Mouse (Mus musculus): ENCODE measurements around the gene Ssc4d.

Gene Ssc4d

DNA sequence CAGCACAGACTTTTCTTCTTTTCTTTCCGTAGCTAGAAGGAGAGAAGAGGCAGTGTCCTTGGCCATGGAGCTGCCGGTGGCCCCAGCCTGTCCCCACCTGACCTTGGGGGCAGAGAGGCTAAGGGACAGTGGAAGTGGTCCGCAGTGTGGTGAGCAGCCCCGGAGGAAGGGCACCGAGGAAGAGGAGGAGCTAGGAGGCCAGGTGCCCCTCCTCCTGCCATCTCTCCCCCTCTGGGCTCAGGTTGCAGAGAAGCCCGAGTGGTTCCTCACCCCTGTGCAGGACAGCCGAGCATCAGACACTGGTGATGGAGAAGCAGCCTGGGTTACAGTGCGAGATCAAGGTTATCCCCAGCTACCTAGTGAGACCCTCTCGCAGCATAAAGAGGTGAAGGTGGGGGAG lies at the start of gene Ssc4d:
Ssc4d (minus strand) TSS at position 167 of the 400 bp plus-strand sequence.
- in situ Hi-C loops (cut with MboI, MseI) = loop anchor here (5.0 kb wide), 1 partner anchor 73 kb away; no protein-coding TSS in a partner anchor

DNA sequence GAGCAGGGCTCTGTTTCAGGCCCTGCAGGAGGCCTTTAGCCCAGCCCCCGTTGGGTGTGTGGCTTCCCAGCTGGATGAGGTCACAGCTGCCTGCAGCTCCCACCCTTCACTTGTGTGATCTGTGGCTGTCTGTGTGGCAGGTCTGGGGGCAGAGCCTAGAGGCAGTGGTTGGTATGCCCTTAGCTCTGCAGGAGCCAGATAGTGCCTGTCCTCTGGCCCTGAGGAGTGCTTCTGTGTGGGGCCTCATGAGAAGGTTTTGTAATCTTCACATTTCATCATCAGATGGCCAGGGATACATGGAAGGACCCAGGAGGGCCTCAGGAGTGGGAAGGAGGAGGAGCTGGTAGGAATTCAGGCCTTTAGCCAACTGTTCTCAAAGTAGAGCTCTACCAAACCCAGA lies 45.6 kb upstream of the Ssc4d start:
- in situ Hi-C loops (cut with MboI, MseI) = no loop called here

DNA sequence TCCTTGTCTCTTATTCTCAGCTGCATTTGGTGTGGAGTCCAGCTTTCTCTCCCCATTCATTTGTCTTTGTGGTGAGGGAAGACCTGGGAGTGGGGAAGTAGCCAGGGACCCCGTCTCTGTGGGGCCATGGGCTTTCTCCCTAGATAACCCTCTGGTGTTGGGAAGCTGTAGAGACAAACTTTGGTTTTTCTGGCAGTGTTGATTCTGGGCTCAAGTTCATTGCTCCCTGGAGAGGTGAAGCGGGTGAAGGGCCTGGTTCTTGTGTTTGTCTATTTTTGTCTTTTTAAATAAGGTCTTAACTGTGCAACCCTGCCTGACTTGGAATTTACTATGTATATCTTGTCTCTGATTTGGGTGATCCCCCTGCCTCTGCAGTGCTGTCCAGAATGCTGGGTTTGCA lies 44.4 kb upstream of the Ssc4d start:
- in situ Hi-C loops (cut with MboI, MseI) = no loop called here

DNA sequence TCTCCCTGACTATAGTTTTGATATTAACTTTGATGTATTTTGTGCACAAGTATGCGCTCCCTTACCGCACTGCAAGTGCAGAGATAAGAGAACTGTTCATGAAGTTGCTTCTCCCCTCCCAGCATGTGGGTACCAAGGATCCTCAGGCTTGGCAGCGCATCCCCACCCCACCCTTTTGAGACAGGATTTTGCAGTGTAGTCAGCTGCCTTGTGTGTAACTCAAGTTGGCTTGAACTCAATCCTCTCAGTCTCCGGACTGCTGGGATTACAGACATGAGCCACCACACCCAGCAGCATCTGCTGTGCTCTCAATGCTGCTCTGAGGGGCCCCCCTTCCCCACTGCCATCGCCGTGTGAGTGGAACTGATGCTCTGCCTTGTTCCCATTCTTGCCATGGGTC lies 42.9 kb upstream of the Ssc4d start:
- in situ Hi-C loops (cut with MboI, MseI) = no loop called here

DNA sequence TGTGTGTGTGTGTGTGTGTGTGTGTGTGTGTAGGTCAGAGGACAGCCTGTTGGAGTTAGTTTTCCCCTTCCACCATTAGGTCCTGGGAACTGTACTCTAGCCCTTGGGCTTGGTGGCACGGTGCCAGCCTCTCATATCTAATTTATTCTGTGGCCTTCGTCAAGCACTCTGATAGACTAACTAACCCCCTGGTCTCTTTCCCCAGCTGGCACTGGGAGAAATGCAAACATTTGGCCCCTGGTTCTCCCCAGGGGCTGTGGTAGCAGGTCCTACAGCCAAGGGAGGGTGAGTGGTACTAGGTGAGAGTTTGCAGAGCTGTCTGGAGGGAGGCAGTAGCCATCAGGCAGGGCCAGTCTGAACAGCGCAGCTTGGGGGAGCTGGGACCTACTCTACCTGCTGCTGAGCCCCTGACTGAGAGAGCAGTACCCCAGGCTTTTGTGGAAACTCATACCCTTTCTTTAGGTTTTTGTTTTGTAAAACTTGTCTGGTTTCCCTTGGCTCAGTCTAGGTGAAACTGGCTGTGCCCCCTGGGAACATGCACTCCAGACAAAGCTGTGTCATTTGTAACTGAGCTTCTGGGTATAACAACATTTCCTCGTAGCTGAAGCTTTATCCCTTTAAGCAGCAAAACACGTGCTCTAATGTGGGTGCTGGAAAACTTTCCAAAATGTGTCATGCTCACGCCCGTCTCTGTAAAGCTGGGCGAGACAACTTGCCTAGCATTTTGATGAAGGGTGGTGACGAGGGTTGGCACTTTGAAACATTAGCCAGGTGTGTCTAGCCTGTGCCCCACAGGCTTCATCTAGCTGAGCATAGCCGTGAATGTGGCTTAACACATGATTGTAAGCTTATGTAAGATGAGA lies 41.9 kb upstream of the Ssc4d start:
- in situ Hi-C loops (cut with MboI, MseI) = no loop called here

DNA sequence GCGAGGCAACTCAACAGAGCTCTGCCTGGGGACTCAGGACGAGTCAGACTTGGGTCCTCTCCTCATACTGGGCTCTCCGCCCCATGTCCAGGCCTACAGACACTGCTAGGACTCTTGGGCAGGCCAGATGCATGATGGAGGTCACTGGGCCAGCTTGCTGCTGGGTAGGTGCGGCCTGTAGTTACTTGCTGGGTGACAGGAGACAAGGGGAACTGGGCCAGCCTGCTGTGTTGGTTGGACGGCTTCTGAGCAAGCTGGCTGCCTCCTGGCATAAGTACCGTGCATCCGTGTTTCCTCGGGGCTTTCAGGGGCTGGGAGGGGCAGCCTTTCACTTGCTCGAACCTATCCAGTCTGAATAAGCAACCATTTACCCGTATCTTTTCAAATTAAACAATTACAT lies 41.3 kb upstream of the Ssc4d start:
- in situ Hi-C loops (cut with MboI, MseI) = no loop called here

DNA sequence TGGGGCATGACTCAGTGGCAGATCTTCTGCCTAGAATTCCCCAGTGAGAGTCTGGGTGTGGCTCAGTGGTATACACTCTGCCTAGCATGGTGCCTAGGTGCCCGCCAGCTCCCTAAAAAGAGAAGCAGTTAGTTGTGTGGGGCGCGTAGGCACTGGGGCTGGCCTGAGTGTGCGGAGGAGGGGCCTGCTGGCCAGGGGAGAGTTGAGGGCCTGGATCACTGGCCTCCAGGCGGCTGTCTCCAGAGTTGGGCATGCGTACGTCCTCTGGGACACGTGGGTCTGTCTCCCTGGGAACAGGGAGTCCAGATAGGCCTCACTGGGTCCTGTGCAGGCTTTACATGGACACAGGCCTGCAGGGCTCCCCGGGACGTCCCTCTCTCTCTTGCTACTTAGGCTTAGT lies 40.5 kb upstream of the Ssc4d start:
- in situ Hi-C loops (cut with MboI, MseI) = no loop called here

DNA sequence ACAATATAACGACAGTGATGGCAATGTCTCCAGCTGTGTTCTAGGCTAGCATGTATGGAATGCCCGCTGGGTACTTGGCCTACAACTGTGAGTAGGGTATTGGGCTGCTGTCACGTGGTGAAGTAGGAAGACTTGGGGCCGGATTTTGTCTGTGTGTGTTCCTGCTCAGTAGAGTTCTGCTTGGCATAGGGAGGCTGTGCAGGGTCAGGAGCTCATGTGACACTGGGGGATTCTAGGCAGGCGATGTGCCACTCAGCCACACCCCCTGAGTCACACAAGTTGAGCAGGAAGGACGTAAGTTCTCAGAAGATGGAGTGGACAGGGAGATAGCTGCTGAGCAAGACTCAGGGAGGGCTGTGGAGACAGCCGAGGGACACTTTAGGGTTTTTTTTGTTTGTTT lies 33.4 kb upstream of the Ssc4d start:
- in situ Hi-C loops (cut with MboI, MseI) = no loop called here

DNA sequence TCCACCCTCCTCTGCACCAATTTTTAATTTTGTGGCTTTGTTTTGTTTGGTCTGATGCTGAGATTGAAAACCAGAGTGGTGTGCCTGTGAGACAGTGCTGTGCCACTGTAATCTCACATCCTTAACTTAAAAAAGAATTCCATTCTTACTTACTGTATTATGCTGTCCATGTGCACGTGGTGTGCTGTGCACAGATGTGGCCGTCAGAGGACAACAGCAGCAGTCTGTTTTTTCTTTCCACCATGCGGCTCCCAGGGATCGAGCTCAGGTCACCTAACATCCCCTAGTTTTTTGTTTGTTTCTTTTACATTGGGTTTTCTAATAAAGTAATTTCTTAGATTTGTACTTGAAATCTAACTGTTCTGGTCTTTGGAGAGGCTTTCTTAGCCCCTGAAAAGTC lies 30.2 kb upstream of the Ssc4d start:
- in situ Hi-C loops (cut with MboI, MseI) = no loop called here

DNA sequence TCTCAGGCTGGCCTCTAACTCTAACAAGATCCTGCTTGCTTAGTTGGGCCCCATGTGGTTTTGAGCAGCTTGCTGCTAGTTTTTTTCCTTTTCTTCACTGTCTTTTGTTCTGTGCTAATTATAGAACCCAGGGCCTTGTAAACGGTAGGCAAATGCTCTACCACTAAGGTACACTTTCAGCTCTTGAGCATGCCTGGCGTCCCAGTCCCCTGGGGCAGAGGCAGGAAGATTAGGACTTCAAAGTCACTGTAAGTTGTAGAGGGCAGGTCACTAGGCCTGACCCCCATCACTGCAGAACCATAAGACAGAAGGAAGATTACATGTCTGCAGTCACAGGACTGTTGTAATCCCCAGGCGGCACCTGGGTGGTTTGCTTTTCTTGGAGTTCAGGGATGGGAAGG lies 28.4 kb upstream of the Ssc4d start:
- in situ Hi-C loops (cut with MboI, MseI) = no loop called here

DNA sequence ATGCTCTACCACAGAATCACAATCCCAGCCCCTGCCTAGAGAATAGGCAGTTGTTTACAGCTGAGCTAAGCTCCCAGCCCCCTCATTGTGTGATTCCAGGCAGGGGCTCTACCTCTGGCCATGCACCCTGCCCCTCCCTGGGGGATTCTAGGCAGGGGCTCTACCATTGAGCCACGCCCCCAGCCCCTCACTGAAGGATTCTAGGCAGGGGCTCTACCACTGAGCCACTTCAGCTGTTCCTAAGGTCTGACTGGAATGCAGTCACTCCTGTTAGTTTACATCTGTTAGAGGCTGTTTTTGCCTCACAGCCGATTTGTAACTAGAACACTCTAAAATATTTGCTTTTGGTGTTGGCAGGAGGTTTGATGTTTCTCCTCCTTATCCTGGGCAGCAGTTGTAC lies 28.0 kb upstream of the Ssc4d start:
- in situ Hi-C loops (cut with MboI, MseI) = no loop called here

DNA sequence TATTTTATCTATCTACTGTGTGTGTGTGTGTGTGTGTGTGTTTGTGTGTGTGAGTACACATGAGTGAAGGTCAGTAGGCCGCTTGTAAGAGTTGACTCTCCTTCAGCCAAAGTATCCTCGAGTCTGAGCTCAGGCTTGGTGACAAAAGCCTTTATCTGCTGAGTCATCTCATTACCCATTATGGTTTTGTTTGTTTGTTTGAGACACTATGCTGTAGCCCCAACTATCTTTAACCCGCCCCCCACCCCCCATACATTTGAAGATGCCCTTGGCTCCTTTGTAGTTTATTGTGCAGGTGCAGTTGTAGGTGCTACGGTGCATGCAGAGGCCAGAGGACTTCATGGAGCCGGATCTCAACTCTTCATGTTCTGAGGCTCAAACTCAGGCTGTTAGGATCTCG lies 26.9 kb upstream of the Ssc4d start:
- in situ Hi-C loops (cut with MboI, MseI) = no loop called here

DNA sequence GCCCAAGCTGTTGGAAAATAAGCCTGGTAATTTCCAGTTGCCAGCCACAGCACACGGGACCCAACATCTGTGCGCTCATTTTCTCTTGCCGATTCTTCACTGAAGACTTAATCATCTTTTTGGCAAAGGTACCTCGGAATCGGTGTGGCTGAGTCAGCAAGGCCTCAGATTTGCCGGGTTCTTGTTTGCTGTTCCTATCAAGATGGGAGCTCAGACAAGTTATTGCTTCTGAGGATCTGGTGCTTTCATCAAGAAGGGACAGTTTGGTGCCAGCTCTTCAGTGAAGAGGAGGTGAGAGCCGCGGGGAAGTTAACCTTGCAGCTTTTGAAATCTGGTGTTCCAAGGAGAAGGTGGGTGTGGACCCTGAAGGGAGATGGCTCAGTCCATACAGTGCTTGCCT lies 21.8 kb upstream of the Ssc4d start:
- in situ Hi-C loops (cut with MboI, MseI) = no loop called here

DNA sequence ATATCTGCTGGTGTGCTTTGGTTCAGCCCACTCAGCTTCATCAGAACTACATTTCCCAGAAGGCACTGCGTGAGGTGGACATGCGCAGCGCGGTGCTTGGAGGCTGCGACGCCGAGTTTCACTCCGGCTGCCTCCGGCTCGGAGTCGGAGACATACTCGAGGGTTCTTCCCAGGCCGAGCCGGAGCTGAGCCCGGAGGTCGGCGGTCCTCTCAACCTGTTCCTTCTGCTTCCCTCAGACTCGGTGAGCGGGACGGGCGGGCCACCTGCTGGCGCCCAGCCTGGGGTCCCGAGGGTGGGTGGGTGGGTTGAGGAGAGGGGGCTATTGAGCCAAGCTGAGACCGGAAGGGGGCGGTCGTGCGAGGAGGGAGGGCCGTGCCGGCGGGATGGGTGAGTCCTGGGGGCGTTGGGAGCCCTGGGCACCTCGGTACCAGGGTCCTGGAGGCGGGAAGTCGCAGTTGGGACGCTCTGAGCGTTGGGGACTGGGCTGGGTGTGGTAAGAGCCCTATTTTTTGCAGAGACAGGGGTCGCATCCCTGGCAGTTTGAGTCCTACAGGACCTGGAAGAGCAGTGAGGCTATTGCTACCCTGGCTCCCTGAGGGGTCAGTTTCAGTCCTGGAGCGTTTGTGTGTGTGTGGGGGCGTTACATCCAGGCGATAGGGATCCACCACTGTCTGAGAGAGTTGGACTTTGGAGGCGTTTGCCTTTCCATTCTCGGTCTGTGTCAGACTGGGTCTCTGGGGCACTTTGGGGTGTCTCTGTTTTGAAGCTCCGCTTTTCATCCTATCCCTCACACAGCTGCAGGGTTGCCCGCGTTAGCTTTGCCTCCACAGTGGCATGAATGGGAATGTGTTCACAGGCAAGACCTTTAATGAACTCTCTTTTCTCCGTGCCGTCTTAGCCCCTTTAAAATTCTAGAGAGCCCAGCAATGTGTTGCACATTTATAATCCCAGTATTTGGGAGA lies 20.7 kb upstream of the Ssc4d start, which contains the start of gene Dtx2:
Dtx2 (plus strand) TSS at position 76 of the 963 bp plus-strand sequence.
- in situ Hi-C loops (cut with MboI, MseI) = no loop called here

DNA sequence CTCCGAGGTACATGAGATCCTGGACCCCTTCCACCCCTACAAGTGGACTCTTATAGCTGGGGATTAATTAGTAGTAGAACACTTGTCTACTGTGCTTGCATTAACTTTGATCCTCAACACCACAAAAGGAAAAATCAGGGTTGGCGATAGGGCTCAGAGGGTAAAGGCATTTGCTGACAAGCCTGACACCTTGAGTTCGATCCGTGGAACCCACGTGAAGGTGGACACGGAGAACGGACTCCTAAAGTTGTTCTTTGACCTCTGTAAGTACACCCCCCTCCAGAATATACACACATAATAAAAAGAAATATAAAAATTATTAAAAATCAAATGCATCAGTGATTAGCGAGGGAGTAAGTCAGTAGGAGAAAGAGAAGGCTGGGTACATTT lies 20.0 kb upstream of the Ssc4d start:
- in situ Hi-C loops (cut with MboI, MseI) = no loop called here

DNA sequence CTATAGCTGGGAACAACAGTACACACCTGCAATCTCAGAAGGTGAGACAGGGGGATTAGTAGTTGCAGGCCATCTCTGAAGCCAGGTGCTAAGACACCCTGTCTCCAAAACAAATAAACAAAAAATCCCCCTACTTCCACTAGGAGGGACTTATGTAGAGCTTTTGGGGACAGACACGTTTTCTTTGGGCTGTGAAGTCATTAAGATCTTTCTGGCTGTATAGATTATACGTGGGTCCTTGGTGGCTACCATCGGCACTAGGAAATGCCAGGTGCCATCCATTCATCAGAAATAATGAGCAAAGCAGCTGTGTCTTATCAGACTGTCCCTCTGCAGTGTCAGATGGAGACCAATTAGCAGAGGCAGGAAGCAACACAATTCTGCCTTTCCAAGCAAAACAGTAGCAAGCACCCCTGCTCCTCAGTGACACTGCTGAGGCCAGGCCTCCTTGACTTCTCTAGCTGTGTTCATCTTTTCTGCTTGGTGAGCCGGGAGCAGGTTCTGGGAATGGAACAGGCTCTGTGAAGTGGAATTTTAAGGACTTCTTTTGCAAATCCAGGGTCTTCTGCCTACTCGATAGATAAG lies 19.1 kb upstream of the Ssc4d start:
- in situ Hi-C loops (cut with MboI, MseI) = no loop called here

DNA sequence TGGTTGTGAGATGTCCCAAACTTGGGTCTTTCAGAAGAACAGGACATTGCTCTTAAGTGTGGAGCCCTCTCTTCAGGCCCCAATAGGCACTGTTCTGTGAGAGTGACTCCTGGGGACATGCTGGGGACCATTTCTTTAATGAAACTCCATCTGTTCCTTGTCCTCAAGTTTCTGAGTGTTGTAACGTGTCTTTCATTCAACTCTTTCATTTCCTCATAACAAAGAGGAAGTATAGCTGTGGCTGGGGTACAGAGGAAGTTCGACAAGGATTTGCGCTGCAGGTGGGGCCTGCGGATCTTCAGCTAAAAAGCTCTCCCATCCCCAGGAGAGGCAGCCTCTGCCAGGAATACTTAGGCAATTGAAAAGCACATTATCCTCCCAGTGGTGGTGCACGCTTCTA lies 16.3 kb upstream of the Ssc4d start:
- in situ Hi-C loops (cut with MboI, MseI) = no loop called here

DNA sequence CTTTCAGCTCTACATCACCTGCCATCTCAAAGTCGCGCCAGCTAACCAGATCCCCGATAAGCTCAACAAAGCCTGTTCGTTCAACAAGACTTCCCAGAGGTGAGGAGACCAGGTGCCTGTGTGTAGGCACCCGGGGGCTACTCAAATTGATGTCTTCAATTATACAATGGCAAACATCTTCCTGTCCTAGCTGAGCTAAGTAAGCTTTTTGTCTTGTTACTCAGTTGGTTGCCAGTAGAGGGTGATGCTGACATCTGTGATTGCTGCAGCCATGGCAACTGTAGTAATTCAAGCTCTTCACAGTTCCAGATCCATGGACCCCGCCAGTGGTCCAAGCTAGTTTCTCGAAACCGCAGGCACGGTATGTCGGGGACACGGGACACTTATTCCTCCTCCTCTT lies 12.9 kb upstream of the Ssc4d start:
- in situ Hi-C loops (cut with MboI, MseI) = no loop called here

DNA sequence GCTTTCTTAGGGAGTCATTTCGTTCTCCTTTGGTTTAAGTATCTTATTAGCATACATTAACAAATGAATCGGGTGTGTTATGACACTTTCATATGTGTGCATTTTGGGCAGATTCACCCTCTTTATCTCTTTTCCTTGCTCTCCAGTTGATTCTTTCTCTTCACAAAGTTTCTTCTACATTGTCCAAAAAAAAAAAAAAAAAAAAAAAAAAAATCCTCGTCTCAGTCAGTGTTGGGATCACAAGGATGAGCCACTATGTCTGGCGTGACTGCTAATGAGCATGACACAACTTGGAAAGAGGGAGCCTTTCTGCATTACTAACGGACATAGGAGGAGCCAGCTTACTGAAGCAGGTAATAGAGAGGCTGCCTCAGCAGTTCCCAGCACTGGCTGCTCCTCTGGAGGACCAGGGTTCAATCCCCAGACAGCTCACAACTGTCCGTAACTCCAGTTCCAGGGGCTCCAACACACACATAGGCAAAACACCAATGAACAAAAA lies 10.3 kb upstream of the Ssc4d start:
- in situ Hi-C loops (cut with MboI, MseI) = no loop called here

DNA sequence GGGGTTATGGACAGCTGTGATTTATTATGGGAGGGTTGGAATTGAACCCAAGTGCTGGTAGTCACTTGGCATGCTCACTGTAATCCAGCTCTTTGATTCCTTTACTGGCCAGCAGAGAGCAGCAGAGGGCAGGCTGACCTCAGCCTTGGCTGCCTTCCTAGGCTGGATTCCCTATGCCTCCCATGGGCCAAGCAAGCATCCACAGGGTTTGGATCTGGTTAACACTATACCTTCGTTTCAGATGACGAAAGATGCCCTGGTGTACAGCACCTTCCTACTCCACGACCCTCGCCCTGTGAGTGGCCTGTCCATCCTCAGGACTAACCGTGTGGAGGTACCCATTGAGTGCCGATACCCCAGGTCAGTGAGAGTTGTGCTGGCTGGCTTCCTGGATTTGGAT lies 8.1 kb upstream of the Ssc4d start:
- in situ Hi-C loops (cut with MboI, MseI) = no loop called here

DNA sequence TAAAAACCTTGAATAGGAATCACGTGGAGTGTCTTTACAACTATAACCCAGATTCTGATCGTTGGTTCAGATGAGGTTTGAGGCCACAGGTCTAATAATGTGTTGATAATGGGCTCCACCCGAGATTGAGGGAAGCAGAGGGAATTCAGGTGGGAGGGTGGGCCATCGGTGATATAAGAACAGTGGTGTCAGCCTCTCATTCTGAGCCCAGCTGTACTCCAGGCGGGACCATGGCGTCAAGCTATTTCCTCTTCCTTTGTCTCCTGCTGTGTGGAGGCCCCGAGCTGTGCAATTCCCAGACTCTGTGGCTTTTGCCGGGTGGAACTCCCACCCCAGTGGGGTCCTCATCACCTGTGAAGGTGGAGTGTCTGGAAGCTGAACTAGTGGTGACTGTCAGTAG lies 5.6 kb upstream of the Ssc4d start, which contains the start of gene Zp3:
Zp3 (plus strand) TSS at position 196 of the 400 bp plus-strand sequence.
- in situ Hi-C loops (cut with MboI, MseI) = no loop called here

DNA sequence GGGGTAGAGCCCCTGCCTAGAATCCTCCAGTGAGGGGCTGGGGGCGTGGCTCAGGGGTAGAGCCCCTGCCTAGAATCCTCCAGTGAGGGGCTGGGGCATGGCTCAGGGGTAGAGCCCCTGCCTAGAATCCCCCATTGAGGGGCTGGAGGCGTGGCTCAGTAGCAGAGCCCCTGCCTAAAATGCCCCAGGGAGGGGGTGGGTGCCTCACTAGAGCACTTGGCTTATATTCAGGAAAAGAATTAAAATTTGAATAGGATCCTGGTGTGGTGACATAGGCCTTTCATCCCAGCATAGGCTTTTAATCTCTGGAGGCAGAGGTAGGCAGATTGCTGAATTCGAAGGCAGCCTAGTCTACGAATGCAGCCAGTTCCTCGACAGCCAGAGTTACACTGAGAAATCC lies 5.0 kb upstream of the Ssc4d start:
- in situ Hi-C loops (cut with MboI, MseI) = no loop called here

All from T-helper 1 cell (primary cell).